ENCODE assay signal across 19 mouse cellular contexts in genomic region chr12:41726720-41727119, GRCm38 (mm10).
DNase-seq lines count a peak whose midpoint lies in the region; ATAC-seq lines count a peak whose summit lies in the region.
"Had no signal": no experiment of that assay in that cellular context is flagged by ENCODE, and none has a peak within 500 bp of the region (broad histone marks: within the 10 kb centered on the region; RNA-seq: fewer than 3 reads in every experiment).

No protein-coding gene starts in this region.

- peaks cover 12% of the 10 kb centered on the region for H3K4me1 ChIP-seq in forebrain, embryonic 15.5 days
- peaks cover 14% of the 10 kb centered on the region for H3K4me1 ChIP-seq in forebrain, embryonic 12.5 days
- peaks cover 4% of the 10 kb centered on the region; the same call in 1 of the 2 replicates for H3K4me1 ChIP-seq in midbrain, embryonic 12.5 days
- no peaks in the 10 kb centered on the region for H3K4me1 ChIP-seq in midbrain, embryonic 10.5 days
- H3K4me1 ChIP-seq: embryonic facial prominence, embryonic 15.5 days; heart, embryonic 13.5 days had no signal

- no peak overlapping the region for H3K9ac ChIP-seq in forebrain, embryonic 15.5 days (replicated peaks)
- no peak overlapping the region for H3K9ac ChIP-seq in forebrain, embryonic 12.5 days
- H3K9ac ChIP-seq in midbrain, embryonic 12.5 days (replicated peaks), result no peak overlapping the region
- H3K9ac ChIP-seq: embryonic facial prominence, embryonic 15.5 days; heart, embryonic 13.5 days; hindbrain, embryonic 12.5 days had no signal

- no peaks in the 10 kb centered on the region for H3K27me3 ChIP-seq in forebrain, embryonic 15.5 days
- H3K27me3 ChIP-seq in forebrain, embryonic 12.5 days, result no peaks in the 10 kb centered on the region
- no peaks in the 10 kb centered on the region for H3K27me3 ChIP-seq in midbrain, embryonic 12.5 days
- H3K27me3 ChIP-seq in midbrain, embryonic 10.5 days (ENCODE audit: low read depth, poor library complexity, severe bottlenecking), result no peaks in the 10 kb centered on the region
- H3K27me3 ChIP-seq: CH12.LX; embryonic facial prominence, embryonic 15.5 days; heart, embryonic 13.5 days; hindbrain, embryonic 12.5 days had no signal

- no peak for DNase-seq in midbrain, embryonic 10.5 days (ENCODE audit: low spot score)
- peak; percentile 16 for DNase-seq in ES-CJ7 (ENCODE audit: low read depth, low spot score)
- no peak for DNase-seq in thymus, postnatal 14 days
- DNase-seq: adrenal gland, postnatal 10 days; cerebellum, adult 11 months; cerebellum, adult 8-10 months; cerebellum, postnatal 14 days; embryo, embryonic 11 days; gastrocnemius, postnatal 36 days; heart, adult 11 months; heart, postnatal 36 days had no signal

- peak overlapping the region; percentile 47 for H3K27ac ChIP-seq in forebrain, embryonic 15.5 days (replicated peaks)
- H3K27ac ChIP-seq in forebrain, embryonic 12.5 days, result no peak overlapping the region
- no peak overlapping the region for H3K27ac ChIP-seq in midbrain, embryonic 12.5 days (replicated peaks)
- no peak overlapping the region for H3K27ac ChIP-seq in midbrain, embryonic 10.5 days (replicated peaks)
- H3K27ac ChIP-seq: embryonic facial prominence, embryonic 15.5 days; heart, embryonic 13.5 days; hindbrain, embryonic 12.5 days had no signal

- ATAC-seq in forebrain, embryonic 15.5 days (replicated peaks), result peak; percentile 51
- ATAC-seq in forebrain, embryonic 12.5 days (ENCODE audit: low FRiP score), result no peak
- 0 out of 2 replicates have a peak, but pooled peaks have one; percentile 7 for ATAC-seq in midbrain, embryonic 12.5 days (ENCODE audit: low FRiP score, low read depth)
- ATAC-seq: intestine, embryonic 16.5 days had no signal

- no peak overlapping the region for H3K4me3 ChIP-seq in forebrain, embryonic 15.5 days
- no peak overlapping the region for H3K4me3 ChIP-seq in forebrain, embryonic 12.5 days (replicated peaks)
- no peak overlapping the region for H3K4me3 ChIP-seq in midbrain, embryonic 12.5 days
- H3K4me3 ChIP-seq in midbrain, embryonic 10.5 days, result no peak overlapping the region
- H3K4me3 ChIP-seq: embryonic facial prominence, embryonic 15.5 days; heart, embryonic 13.5 days; hindbrain, embryonic 12.5 days had no signal

- H3K9me3 ChIP-seq in forebrain, embryonic 15.5 days, result no peaks in the 10 kb centered on the region
- H3K9me3 ChIP-seq in forebrain, embryonic 12.5 days, result no peaks in the 10 kb centered on the region
- H3K9me3 ChIP-seq in midbrain, embryonic 12.5 days, result no peaks in the 10 kb centered on the region
- no peaks in the 10 kb centered on the region for H3K9me3 ChIP-seq in midbrain, embryonic 10.5 days (replicated peaks)
- H3K9me3 ChIP-seq: embryonic facial prominence, embryonic 15.5 days; heart, embryonic 13.5 days; hindbrain, embryonic 12.5 days had no signal

- 26% methylated on average over 1 of the region's 1 CpGs for WGBS in forebrain, embryonic 15.5 days
- 74% methylated on average over 1 of the region's 1 CpGs for WGBS in forebrain, embryonic 12.5 days
- WGBS in midbrain, embryonic 12.5 days, result 81% methylated on average over 1 of the region's 1 CpGs
- 83% methylated on average over 1 of the region's 1 CpGs for WGBS in midbrain, embryonic 10.5 days

- H3K4me2 ChIP-seq in forebrain, embryonic 15.5 days (replicated peaks), result no peak overlapping the region
- H3K4me2 ChIP-seq in forebrain, embryonic 12.5 days, result no peak overlapping the region
- no peak overlapping the region for H3K4me2 ChIP-seq in midbrain, embryonic 12.5 days (replicated peaks)
- H3K4me2 ChIP-seq: embryonic facial prominence, embryonic 15.5 days; heart, embryonic 13.5 days; hindbrain, embryonic 12.5 days had no signal

- no peaks in the 10 kb centered on the region for H3K36me3 ChIP-seq in forebrain, embryonic 15.5 days
- H3K36me3 ChIP-seq in forebrain, embryonic 12.5 days (replicated peaks), result no peaks in the 10 kb centered on the region
- no peaks in the 10 kb centered on the region for H3K36me3 ChIP-seq in midbrain, embryonic 12.5 days
- H3K36me3 ChIP-seq in midbrain, embryonic 10.5 days, result no peaks in the 10 kb centered on the region
- H3K36me3 ChIP-seq: embryonic facial prominence, embryonic 15.5 days; heart, embryonic 13.5 days; hindbrain, embryonic 12.5 days had no signal
